In the genomic region with DNA sequence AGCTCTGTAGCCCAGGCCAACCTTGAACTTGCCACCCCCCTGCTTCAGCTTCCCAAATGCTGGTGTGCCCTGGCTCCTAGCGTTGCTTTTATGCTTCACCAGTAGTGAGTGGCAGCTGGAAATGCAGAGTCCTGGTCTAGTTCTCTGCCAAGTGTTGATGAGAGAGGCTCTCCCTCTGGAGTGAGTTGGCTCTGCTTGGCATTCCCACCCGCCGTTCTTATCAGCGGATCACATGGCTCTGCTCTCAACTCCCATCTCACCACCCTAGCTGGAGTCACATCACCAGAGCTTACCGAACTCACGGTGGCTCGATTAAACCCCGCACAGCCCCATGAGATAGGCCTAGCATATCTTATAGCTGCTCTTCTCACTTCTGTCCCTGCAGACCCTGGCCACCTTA, we compare ENCODE assay signal across 14 mouse cellular contexts. TPM values are rescaled to one million over a fixed set of nuclear protein-coding genes. Genes with fewer than 3 reads are reported as not detected.
DNase-seq lines count a peak whose midpoint lies in the region; ATAC-seq and TF ChIP-seq lines count a peak whose summit lies in the region.
"Had no signal": no experiment of that assay in that cellular context is flagged by ENCODE, and none has a peak within 500 bp of the region (broad histone marks: within the 10 kb centered on the region; RNA-seq: fewer than 3 reads in every experiment).

No protein-coding gene starts in this region.

- peak overlapping the region; percentile 75 for H3K27ac ChIP-seq in heart, embryonic 15.5 days
- peak overlapping the region; percentile 50 for H3K27ac ChIP-seq in intestine, postnatal 0 days (ENCODE audit: low read depth, low read length)
- H3K27ac ChIP-seq: hindbrain, embryonic 14.5 days; kidney, postnatal 0 days; liver, embryonic 14.5 days had no signal

- no peak overlapping the region for H3K9ac ChIP-seq in heart, embryonic 15.5 days
- H3K9ac ChIP-seq in intestine, postnatal 0 days (ENCODE audit: low read depth, low read length): no peak overlapping the region
- H3K9ac ChIP-seq: hindbrain, embryonic 14.5 days; liver, embryonic 14.5 days had no signal

- H3K9me3 ChIP-seq in heart, embryonic 15.5 days (replicated peaks): no peaks in the 10 kb centered on the region
- no peaks in the 10 kb centered on the region for H3K9me3 ChIP-seq in intestine, postnatal 0 days (ENCODE audit: control insufficient read depth)
- H3K9me3 ChIP-seq: G1E had no signal

- no peaks in the 10 kb centered on the region for H3K36me3 ChIP-seq in heart, embryonic 15.5 days
- peaks cover 54% of the 10 kb centered on the region for H3K36me3 ChIP-seq in intestine, postnatal 0 days (ENCODE audit: control insufficient read depth, insufficient read depth)
- H3K36me3 ChIP-seq: G1E had no signal

- DNase-seq in lung, postnatal 36 days: peak; percentile 41
- DNase-seq in lung, postnatal 14 days: no peak
- peak; percentile 42 for DNase-seq in heart, adult 8-10 months (ENCODE audit: low spot score)
- no peak for DNase-seq in spleen, adult 18-20 months
- no peak for DNase-seq in cerebellum, postnatal 14 days
- DNase-seq: cerebellum, adult 2 months; thymus, postnatal 36 days had no signal

- WGBS in heart, embryonic 15.5 days: 30% methylated on average over 8 of the region's 8 CpGs
- WGBS in intestine, postnatal 0 days: 66% methylated on average over 8 of the region's 8 CpGs

- peak; percentile 75 for ATAC-seq in heart, embryonic 15.5 days (replicated peaks; ENCODE audit: insufficient number of reproducible peaks, insufficient read depth, low FRiP score, low read depth)
- no peak for ATAC-seq in intestine, postnatal 0 days

- TF ChIP-seq CTCF in intestine, postnatal 0 days (IDR thresholded peaks at IDR 0.05; ENCODE audit: low read depth): no peak

- no peak overlapping the region for H3K4me3 ChIP-seq in heart, embryonic 15.5 days
- H3K4me3 ChIP-seq in intestine, postnatal 0 days (ENCODE audit: low read depth, low read length): no peak overlapping the region

- H3K4me2 ChIP-seq in heart, embryonic 15.5 days: no peak overlapping the region
- no peak overlapping the region for H3K4me2 ChIP-seq in intestine, postnatal 0 days (replicated peaks; ENCODE audit: low read depth)
- H3K4me2 ChIP-seq: hindbrain, embryonic 14.5 days had no signal

- peaks cover 20% of the 10 kb centered on the region for H3K4me1 ChIP-seq in heart, embryonic 15.5 days (replicated peaks)
- no peaks in the 10 kb centered on the region for H3K4me1 ChIP-seq in intestine, postnatal 0 days (replicated peaks; ENCODE audit: control insufficient read depth, insufficient read depth, low read length)

- H3K27me3 ChIP-seq in heart, embryonic 15.5 days: no peaks in the 10 kb centered on the region
- H3K27me3 ChIP-seq in intestine, postnatal 0 days (replicated peaks; ENCODE audit: control insufficient read depth, insufficient read depth, low read length): no peaks in the 10 kb centered on the region

RNA-seq across cellular contexts. Expression of a gene that starts 16.3 kb away (rescaled TPM):
- 1 to 10 TPM; 1.3 to 2.0 (median 1.7) TPM for total RNA-seq in heart, adult 8-10 months (2022)
- polyA plus RNA-seq in heart, embryonic 15.5 days (2015; fragmentation: Nextera tagmentation; extraction: Ambion mirVana): 12.1 and 13.6 TPM in 2 replicates
- polyA plus RNA-seq in intestine, postnatal 0 days (2015; fragmentation: Nextera tagmentation; extraction: Ambion mirVana): 9.3 and 10.3 TPM in 2 replicates

RNA-seq across cellular contexts. Expression of a gene that starts 16.5 kb away (rescaled TPM):
- 10 to 100 TPM; 13.2 to 19.3 (median 15.6) TPM for total RNA-seq in heart, adult 8-10 months (2022)
- 36.9 and 41.7 TPM in 2 replicates for polyA plus RNA-seq in heart, embryonic 15.5 days (2015; fragmentation: Nextera tagmentation; extraction: Ambion mirVana)
- 9.7 and 10.1 TPM in 2 replicates for polyA plus RNA-seq in intestine, postnatal 0 days (2015; fragmentation: Nextera tagmentation; extraction: Ambion mirVana)

RNA-seq across cellular contexts. Expression of a gene that starts 46.4 kb away (rescaled TPM):
- total RNA-seq in heart, adult 8-10 months (2022): 1 to 10 TPM; 4.3 to 4.8 (median 4.6) TPM
- polyA plus RNA-seq in heart, embryonic 15.5 days (2015; fragmentation: Nextera tagmentation; extraction: Ambion mirVana): 5.2 and 6.6 TPM in 2 replicates
- polyA plus RNA-seq in intestine, postnatal 0 days (2015; fragmentation: Nextera tagmentation; extraction: Ambion mirVana): 63.3 and 75.0 TPM in 2 replicates
- total RNA-seq: megakaryocyte-erythroid progenitor cell, adult 5-6 weeks had no signal

Comparison
In these comparisons a context has a peak if more than half of its experiments do, and no peak if none do; other contexts are left out.
1. DNase-seq: peak in lung, postnatal 36 days (single experiment) and heart, adult 8-10 months (single experiment); none in lung, postnatal 14 days (single experiment), spleen, adult 18-20 months (0 of 2) and cerebellum, postnatal 14 days (0 of 2).